Mouse (Mus musculus): Measurements from ENCODE around the gene Foxq1. TPM values are rescaled to one million over a fixed set of nuclear protein-coding genes. Genes with fewer than 3 reads are reported as not detected.

Foxq1 gene
- polyA plus RNA-seq, 1 experiment = 2.1 TPM

GRCm38 (mm10) chr13:31574627-31575026 lies 18.7 kb downstream of the Foxq1 start:
- TF ChIP-seq MYOG (IDR thresholded peaks at IDR 0.05; ENCODE audit: control insufficient read depth, extremely low read depth, insufficient read length) (no peak), FOSL1 (IDR thresholded peaks at IDR 0.05; ENCODE audit: insufficient read depth, low read length, poor library complexity, severe bottlenecking) (no peak), MYOD1 (IDR thresholded peaks at IDR 0.05; ENCODE audit: control insufficient read depth, insufficient read length, low read depth) (no peak), CTCF (IDR thresholded peaks at IDR 0.05; ENCODE audit: control insufficient read depth, insufficient read depth, insufficient read length) (no peak), MAX (IDR thresholded peaks at IDR 0.05) (no peak), USF1 (IDR thresholded peaks at IDR 0.05; ENCODE audit: low read depth) (no peak), CEBPB (IDR thresholded peaks at IDR 0.05; ENCODE audit: low read depth) (no peak)
- H3K4me3 ChIP-seq (ENCODE audit: insufficient read depth, poor library complexity, severe bottlenecking) = no peak overlapping the region

GRCm38 (mm10) chr13:31576696-31577095 lies 20.8 kb downstream of the Foxq1 start:
- H3K79me2 ChIP-seq (ENCODE audit: control insufficient read depth, insufficient read depth) = no peaks in the 10 kb centered on the region
- no peaks in the 10 kb centered on the region for H3K36me3 ChIP-seq (ENCODE audit: control insufficient read depth, insufficient read depth)
- no peak overlapping the region for H3ac ChIP-seq (ENCODE audit: control insufficient read depth, insufficient read length, low read depth)
- no peaks in the 10 kb centered on the region for H3K27me3 ChIP-seq (ENCODE audit: control insufficient read depth, insufficient read depth, insufficient read length)
- H3K79me3 ChIP-seq (ENCODE audit: low read depth) = no peaks in the 10 kb centered on the region
- no peak for TF ChIP-seq USF1 (IDR thresholded peaks at IDR 0.05; ENCODE audit: low read depth)
- TF ChIP-seq CEBPB (IDR thresholded peaks at IDR 0.05; ENCODE audit: low read depth) = no peak
- no peak for TF ChIP-seq MAX (IDR thresholded peaks at IDR 0.05)
- no peak for TF ChIP-seq MYOD1 (IDR thresholded peaks at IDR 0.05; ENCODE audit: control insufficient read depth, insufficient read length, low read depth)
- no peak for TF ChIP-seq CTCF (IDR thresholded peaks at IDR 0.05; ENCODE audit: control insufficient read depth, insufficient read depth, insufficient read length)
- no peak for TF ChIP-seq MYOG (IDR thresholded peaks at IDR 0.05; ENCODE audit: control insufficient read depth, extremely low read depth, insufficient read length)
- TF ChIP-seq FOSL1 (IDR thresholded peaks at IDR 0.05; ENCODE audit: insufficient read depth, low read length, poor library complexity, severe bottlenecking) = no peak
- H3K4me3 ChIP-seq (ENCODE audit: insufficient read depth, poor library complexity, severe bottlenecking) = no peak overlapping the region

More at GRCm38 (mm10) chr13:31574627-31575026, 18.7 kb downstream of the Foxq1 start:
- no peaks in the 10 kb centered on the region for H3K36me3 ChIP-seq (ENCODE audit: control insufficient read depth, insufficient read depth)
- H3ac ChIP-seq (ENCODE audit: control insufficient read depth, insufficient read length, low read depth) = no peak overlapping the region
- no peaks in the 10 kb centered on the region for H3K27me3 ChIP-seq (ENCODE audit: control insufficient read depth, insufficient read depth, insufficient read length)
- H3K79me2 ChIP-seq (ENCODE audit: control insufficient read depth, insufficient read depth) = no peaks in the 10 kb centered on the region
- H3K79me3 ChIP-seq (ENCODE audit: low read depth) = no peaks in the 10 kb centered on the region

- no peak overlapping the region for H3ac ChIP-seq (ENCODE audit: control insufficient read depth, insufficient read length, low read depth)
- no peaks in the 10 kb centered on the region for H3K36me3 ChIP-seq (ENCODE audit: control insufficient read depth, insufficient read depth)
- TF ChIP-seq FOSL1 (IDR thresholded peaks at IDR 0.05; ENCODE audit: insufficient read depth, low read length, poor library complexity, severe bottlenecking) = no peak
- no peak overlapping the region for H3K4me3 ChIP-seq (ENCODE audit: insufficient read depth, poor library complexity, severe bottlenecking)
- no peaks in the 10 kb centered on the region for H3K27me3 ChIP-seq (ENCODE audit: control insufficient read depth, insufficient read depth, insufficient read length)
- H3K79me2 ChIP-seq (ENCODE audit: control insufficient read depth, insufficient read depth) = no peaks in the 10 kb centered on the region
- no peaks in the 10 kb centered on the region for H3K79me3 ChIP-seq (ENCODE audit: low read depth)
Measured at GRCm38 (mm10) chr13:31577576-31577975, 21.6 kb downstream of the Foxq1 start.

- no peak overlapping the region for H3K4me3 ChIP-seq (ENCODE audit: insufficient read depth, poor library complexity, severe bottlenecking)
- H3ac ChIP-seq (ENCODE audit: control insufficient read depth, insufficient read length, low read depth) = no peak overlapping the region
- TF ChIP-seq USF1 (IDR thresholded peaks at IDR 0.05; ENCODE audit: low read depth) (no peak), MYOG (IDR thresholded peaks at IDR 0.05; ENCODE audit: control insufficient read depth, extremely low read depth, insufficient read length) (no peak), CEBPB (IDR thresholded peaks at IDR 0.05; ENCODE audit: low read depth) (no peak), CTCF (IDR thresholded peaks at IDR 0.05; ENCODE audit: control insufficient read depth, insufficient read depth, insufficient read length) (no peak), MAX (IDR thresholded peaks at IDR 0.05) (no peak), MYOD1 (IDR thresholded peaks at IDR 0.05; ENCODE audit: control insufficient read depth, insufficient read length, low read depth) (no peak), FOSL1 (IDR thresholded peaks at IDR 0.05; ENCODE audit: insufficient read depth, low read length, poor library complexity, severe bottlenecking) (no peak)
- H3K79me2 ChIP-seq (ENCODE audit: control insufficient read depth, insufficient read depth) = no peaks in the 10 kb centered on the region
- no peaks in the 10 kb centered on the region for H3K79me3 ChIP-seq (ENCODE audit: low read depth)
- H3K27me3 ChIP-seq (ENCODE audit: control insufficient read depth, insufficient read depth, insufficient read length) = no peaks in the 10 kb centered on the region
- H3K36me3 ChIP-seq (ENCODE audit: control insufficient read depth, insufficient read depth) = no peaks in the 10 kb centered on the region
Measured at GRCm38 (mm10) chr13:31578389-31578788, 22.5 kb downstream of the Foxq1 start.

GRCm38 (mm10) chr13:31579866-31580265 lies 23.9 kb downstream of the Foxq1 start:
- Histone ChIP-seq H3K79me2 (ENCODE audit: control insufficient read depth, insufficient read depth) (no peaks in the 10 kb centered on the region), H3K4me3 (ENCODE audit: insufficient read depth, poor library complexity, severe bottlenecking) (no peak overlapping the region), H3ac (ENCODE audit: control insufficient read depth, insufficient read length, low read depth) (no peak overlapping the region), H3K36me3 (ENCODE audit: control insufficient read depth, insufficient read depth) (no peaks in the 10 kb centered on the region), H3K27me3 (ENCODE audit: control insufficient read depth, insufficient read depth, insufficient read length) (no peaks in the 10 kb centered on the region), H3K79me3 (ENCODE audit: low read depth) (no peaks in the 10 kb centered on the region)
- TF ChIP-seq MYOD1 (IDR thresholded peaks at IDR 0.05; ENCODE audit: control insufficient read depth, insufficient read length, low read depth) (no peak), MYOG (IDR thresholded peaks at IDR 0.05; ENCODE audit: control insufficient read depth, extremely low read depth, insufficient read length) (no peak), MAX (IDR thresholded peaks at IDR 0.05) (no peak), CTCF (IDR thresholded peaks at IDR 0.05; ENCODE audit: control insufficient read depth, insufficient read depth, insufficient read length) (no peak), USF1 (IDR thresholded peaks at IDR 0.05; ENCODE audit: low read depth) (no peak), CEBPB (IDR thresholded peaks at IDR 0.05; ENCODE audit: low read depth) (no peak), FOSL1 (IDR thresholded peaks at IDR 0.05; ENCODE audit: insufficient read depth, low read length, poor library complexity, severe bottlenecking) (no peak)

GRCm38 (mm10) chr13:31587341-31587740 lies 31.4 kb downstream of the Foxq1 start:
- Histone ChIP-seq H3ac (ENCODE audit: control insufficient read depth, insufficient read length, low read depth) (no peak overlapping the region), H3K4me3 (ENCODE audit: insufficient read depth, poor library complexity, severe bottlenecking) (no peak overlapping the region), H3K79me2 (ENCODE audit: control insufficient read depth, insufficient read depth) (no peaks in the 10 kb centered on the region), H3K27me3 (ENCODE audit: control insufficient read depth, insufficient read depth, insufficient read length) (no peaks in the 10 kb centered on the region), H3K79me3 (ENCODE audit: low read depth) (no peaks in the 10 kb centered on the region), H3K36me3 (ENCODE audit: control insufficient read depth, insufficient read depth) (no peaks in the 10 kb centered on the region)
- TF ChIP-seq CEBPB (IDR thresholded peaks at IDR 0.05; ENCODE audit: low read depth) = no peak
- TF ChIP-seq MAX (IDR thresholded peaks at IDR 0.05) = no peak
- no peak for TF ChIP-seq USF1 (IDR thresholded peaks at IDR 0.05; ENCODE audit: low read depth)
- TF ChIP-seq MYOD1 (IDR thresholded peaks at IDR 0.05; ENCODE audit: control insufficient read depth, insufficient read length, low read depth) = no peak
- TF ChIP-seq CTCF (IDR thresholded peaks at IDR 0.05; ENCODE audit: control insufficient read depth, insufficient read depth, insufficient read length) = no peak
- no peak for TF ChIP-seq FOSL1 (IDR thresholded peaks at IDR 0.05; ENCODE audit: insufficient read depth, low read length, poor library complexity, severe bottlenecking)
- no peak for TF ChIP-seq MYOG (IDR thresholded peaks at IDR 0.05; ENCODE audit: control insufficient read depth, extremely low read depth, insufficient read length)
